Mouse (Mus musculus): ENCODE data around the gene Gm13306.
"Not testable (repeated sequence)": the region's sequence is repeated elsewhere in the genome, so short reads cannot be mapped to it uniquely, and the experiment has no call there.

Gm13306 gene

GRCm38 (mm10) chr4:42153136-42153535 lies at the start of gene Gm13306:
Gene Gm13306 (plus strand): TSS chr4:42153436.
- not testable (repeated sequence) for DNase-seq (ENCODE audit: low read depth, low spot score)

- DNase-seq (ENCODE audit: low read depth, low spot score) = not testable (repeated sequence)
Observed at GRCm38 (mm10) chr4:42114517-42114916, 38.7 kb upstream of the Gm13306 start, which contains the start of gene Gm13304. Gene Gm13304 (plus strand): TSS chr4:42114817.

- DNase-seq (ENCODE audit: low read depth, low spot score) = not testable (repeated sequence)
Observed at GRCm38 (mm10) chr4:42168503-42168902, 15.3 kb downstream of the Gm13306 start, which contains the start of gene Gm13305. Gene Gm13305 (minus strand): TSS chr4:42168603.

- DNase-seq (ENCODE audit: low read depth, low spot score) = not testable (repeated sequence)
Observed at GRCm38 (mm10) chr4:42178243-42178642, 25.0 kb downstream of the Gm13306 start.

GRCm38 (mm10) chr4:42183234-42184197 lies 30.3 kb downstream of the Gm13306 start:
- DNase-seq (ENCODE audit: low read depth, low spot score) = not testable (repeated sequence)

- DNase-seq (ENCODE audit: low read depth, low spot score) = not testable (repeated sequence)
Observed at GRCm38 (mm10) chr4:42184324-42184979, 31.2 kb downstream of the Gm13306 start.

- DNase-seq (ENCODE audit: low read depth, low spot score) = not testable (repeated sequence)
Observed at GRCm38 (mm10) chr4:42184980-42185372, 31.7 kb downstream of the Gm13306 start.

Measured in WW6 (cell line).